Mouse (Mus musculus): ENCODE measurements at regions not wholly inside any gene's neighbourhood (a gene's known extent, or its start where the extent isn't known, plus 50 kb on each side); places are given as distances from the start of the nearest gene placed in this dataset.

- DNase-seq (ENCODE audit: low spot score in 2 of 2): no peak
These were observed 717.0 kb downstream of the Pcdh17 start for GRCm38 (mm10) chr14:85160396-85160795.

GRCm38 (mm10) chr14:85186794-85187193 lies 743.4 kb downstream of the Pcdh17 start:
- DNase-seq (ENCODE audit: low spot score in 2 of 2): no peak

GRCm38 (mm10) chr14:85204069-85204468 lies 760.7 kb downstream of the Pcdh17 start:
- DNase-seq (ENCODE audit: low spot score in 2 of 2): no peak

GRCm38 (mm10) chr14:85208383-85208782 lies 765.0 kb downstream of the Pcdh17 start:
- no peak for DNase-seq (ENCODE audit: low spot score in 2 of 2)

- peak in 1 of 2 experiments; percentile 1 for DNase-seq (ENCODE audit: low spot score in 2 of 2)
These were observed 771.7 kb downstream of the Pcdh17 start for GRCm38 (mm10) chr14:85215026-85215425.

All from right cerebral cortex, adult 2 months (tissue).